Mouse (Mus musculus) midbrain, postnatal 0 days (tissue): ENCODE data around the gene Ifi214. TPM values are rescaled to one million over a fixed set of nuclear protein-coding genes. Genes with fewer than 3 reads are reported as not detected.
"Not testable (repeated sequence)": the region's sequence is repeated elsewhere in the genome, so short reads cannot be mapped to it uniquely, and the experiment has no call there.

Source experiments
- ATAC-seq: fragments of 200-750 bp; cut with Nextera tagmentation; 2 replicates; pipeline ENCODE4 v1.8.0; 2017; ENCODE audit warnings: moderate number of reproducible peaks, mild to moderate bottlenecking, moderate TSS enrichment, moderate library complexity; ENCODE audit not compliant: low FRiP score
- DNase-seq: peaks from one replicate; pipeline ENCODE4 v3.0.0-alpha.2; 2015; ENCODE audit warnings: low spot score
- H3K27ac ChIP-seq: fragments of 300-500 bp; sonication (generic); 2 replicates; pipeline ENCODE4 v1.5.1; 2014; ENCODE audit warnings: low read depth, mild to moderate bottlenecking, low read length, mixed read lengths
- H3K27me3 ChIP-seq: fragments of 300-500 bp; sonication (generic); 2 replicates; pipeline ENCODE4 v1.6.1; 2014; ENCODE audit warnings: low read length, control low read depth, mixed read lengths; ENCODE audit not compliant: insufficient read depth
- H3K36me3 ChIP-seq: fragments of 300-500 bp; sonication (generic); 2 replicates; pipeline ENCODE4 v1.6.1; 2014; ENCODE audit warnings: low read length, control low read depth, mixed read lengths; ENCODE audit not compliant: insufficient read depth
- H3K4me1 ChIP-seq: fragments of 300-500 bp; sonication (generic); 2 replicates; pipeline ENCODE4 v1.6.1; 2014; ENCODE audit warnings: mild to moderate bottlenecking, control low read depth, antibody characterized with exemption, low read length, mixed read lengths; ENCODE audit not compliant: insufficient read depth
- H3K4me2 ChIP-seq: fragments of 300-500 bp; sonication (generic); 2 replicates; pipeline ENCODE4 v1.6.1; 2014; ENCODE audit warnings: low read depth, mild to moderate bottlenecking, low read length, mixed read lengths; ENCODE audit not compliant: poor library complexity, severe bottlenecking
- H3K4me3 ChIP-seq: fragments of 300-500 bp; sonication (generic); 2 replicates; pipeline ENCODE4 v1.5.1; 2014; ENCODE audit warnings: low read depth, mild to moderate bottlenecking, low read length, moderate library complexity
- H3K9ac ChIP-seq: fragments of 300-500 bp; sonication (generic); replicated peaks from 2 replicates; pipeline ENCODE4 v1.6.1; 2014; ENCODE audit warnings: mild to moderate bottlenecking, low read length, moderate library complexity, mixed read lengths; ENCODE audit not compliant: poor library complexity, severe bottlenecking
- H3K9me3 ChIP-seq: fragments of 300-500 bp; sonication (generic); 2 replicates; pipeline ENCODE4 v1.6.1; 2016; ENCODE audit warnings: low read length, control low read depth
- WGBS: fragments of 180-500 bp; shearing (Covaris S2); extraction: QIAGEN DNeasy Blood & Tissue Kit; methylation state at CpG from one replicate; pipeline ENCODE4 v1.1.7; 2014; 5-methylcytosine and 5-hydroxymethylcytosine counted together
- microRNA-seq: library from miRNA; unstranded; fragments of <30 nt; microRNA quantifications from one replicate; pipeline ENCODE4, GENCODE M21; 2016; ENCODE audit warnings: borderline number of aligned reads
- polyA plus RNA-seq: library from polyadenylated mRNA; unstranded; fragments of >200 nt; fragmentation: Nextera tagmentation; extraction: Ambion mirVana; gene quantifications from 2 replicates; pipeline ENCODE4 v1.2.1, GENCODE M21; 2015
- total RNA-seq: library from RNA; depleted of rRNA; stranded (reverse); fragments of >200 nt; gene quantifications from 2 replicates; pipeline ENCODE4 v1.2.3, GENCODE M21; 2014; rRNA removed

The Ifi214 gene
- total and polyA plus RNA-seq, 2 experiments from 2014 or later: not detected

GRCm38 (mm10) chr1:173490812-173491480, 44.8 kb downstream of the Ifi214 start, which contains the start of gene Ifi206:
Ifi206 (minus strand) TSS chr1:173491041.
- not testable (repeated sequence) for H3K4me3 ChIP-seq, H3K27me3 ChIP-seq, H3K4me1 ChIP-seq, H3K9me3 ChIP-seq, ATAC-seq, H3K36me3 ChIP-seq, H3K4me2 ChIP-seq, DNase-seq, H3K9ac ChIP-seq, H3K27ac ChIP-seq
- 94% methylated on average over 3 of the region's 3 CpGs for WGBS

GRCm38 (mm10) chr1:173481182-173481574, 54.6 kb downstream of the Ifi214 start:
- ATAC-seq, H3K36me3 ChIP-seq, H3K27ac ChIP-seq, H3K4me3 ChIP-seq, H3K4me2 ChIP-seq, H3K9ac ChIP-seq, H3K4me1 ChIP-seq, H3K9me3 ChIP-seq, H3K27me3 ChIP-seq, DNase-seq: not testable (repeated sequence)
- 91% methylated on average over 3 of the region's 3 CpGs for WGBS

- H3K27me3 ChIP-seq, H3K36me3 ChIP-seq, DNase-seq, H3K27ac ChIP-seq, H3K4me2 ChIP-seq, H3K9ac ChIP-seq, ATAC-seq, H3K9me3 ChIP-seq, H3K4me3 ChIP-seq, H3K4me1 ChIP-seq: not testable (repeated sequence)
- WGBS: 91% methylated on average over 5 of the region's 5 CpGs
These were observed 55.2 kb downstream of the Ifi214 start for GRCm38 (mm10) chr1:173480399-173481181.

Small RNA genes lying within 50 kb of the gene (microRNA-seq; reads per million reads assigned to microRNA genes)
- not detected for gene Gm44481

Other genes with a start within 250 kb of the Ifi214 start
- 38.0 and 52.3 TPM in 2 replicates for gene Ackr1, start 202.2 kb downstream of the Ifi214 start, total RNA-seq
- gene Ackr1, start 202.2 kb downstream of the Ifi214 start, polyA plus RNA-seq: 23.1 and 24.1 TPM in 2 replicates
- gene Aim2, start 185.1 kb downstream of the Ifi214 start, total RNA-seq: 0.66 and 2.8 TPM in 2 replicates
- gene Aim2, start 185.1 kb downstream of the Ifi214 start, polyA plus RNA-seq: 0.89 and 1.0 TPM in 2 replicates
- gene Cadm3, start 168.3 kb downstream of the Ifi214 start, total RNA-seq: 547 and 554 TPM in 2 replicates
- 53.9 and 60.8 TPM in 2 replicates for gene Cadm3, start 168.3 kb downstream of the Ifi214 start, polyA plus RNA-seq
- 0.11 TPM in 1 of 2 replicates, not detected in the other for gene Ifi206, start 44.9 kb downstream of the Ifi214 start, total RNA-seq
- not detected in 2 replicates for gene Ifi206, start 44.9 kb downstream of the Ifi214 start, polyA plus RNA-seq
- 0.22 TPM in 1 of 2 replicates, not detected in the other for gene Ifi213, start 63.3 kb upstream of the Ifi214 start, total RNA-seq
- gene Ifi213, start 63.3 kb upstream of the Ifi214 start, polyA plus RNA-seq: not detected in 2 replicates
- gene Ifi209, start 95.0 kb upstream of the Ifi214 start, total RNA-seq: 0.05 and 0.11 TPM in 2 replicates
- 0.09 and 0.16 TPM in 2 replicates for gene Ifi209, start 95.0 kb upstream of the Ifi214 start, polyA plus RNA-seq
- gene Ifi208, start 137.7 kb upstream of the Ifi214 start, total RNA-seq: not detected in 2 replicates
- not detected in 2 replicates for gene Ifi208, start 137.7 kb upstream of the Ifi214 start, polyA plus RNA-seq
- 0.60 and 0.71 TPM in 2 replicates for gene Ifi207, start 205.8 kb upstream of the Ifi214 start, total RNA-seq
- gene Ifi207, start 205.8 kb upstream of the Ifi214 start, polyA plus RNA-seq: 0.27 and 0.57 TPM in 2 replicates
- 0.19 and 0.55 TPM in 2 replicates for gene Ifi204, start 231.0 kb upstream of the Ifi214 start, total RNA-seq
- 1.1 TPM in 2 replicates for gene Ifi204, start 231.0 kb upstream of the Ifi214 start, polyA plus RNA-seq